Mouse (Mus musculus) megakaryocyte, embryonic 14.5 days (primary cell): Measurements from ENCODE around the gene Amz1.

ENCODE experiments used
- FLI1 ChIP-seq: IDR thresholded peaks from 2 replicates; pipeline ENCODE4 v1.6.1; 2012; ENCODE audit warnings: low read length, inconsistent platforms, mixed read lengths
- GATA1 ChIP-seq: IDR thresholded peaks from 3 replicates; pipeline ENCODE4 v1.6.1; 2012; ENCODE audit warnings: mixed read lengths, low read length, inconsistent platforms, borderline replicate concordance

DNA sequence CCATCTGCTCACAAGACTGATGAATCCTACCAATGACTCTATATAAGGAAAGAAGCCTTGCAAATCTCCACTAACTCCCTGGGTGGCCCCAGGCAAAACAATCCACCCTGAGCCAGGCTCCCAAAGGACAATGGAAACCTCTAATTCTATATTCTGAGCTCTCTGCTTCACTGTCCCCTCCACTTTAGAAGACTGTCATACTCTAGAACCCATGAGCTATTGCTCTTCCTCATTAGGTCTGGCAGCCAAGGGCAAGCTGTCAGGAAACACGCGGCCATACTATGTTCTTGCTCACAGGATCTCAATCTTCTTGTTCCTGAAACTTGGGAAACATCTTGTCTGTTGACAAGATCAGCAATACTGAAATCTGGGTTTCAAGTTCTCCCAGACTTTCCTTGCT lies 82.3 kb downstream of the Amz1 start:
- no peak for TF ChIP-seq GATA1
- TF ChIP-seq FLI1: no peak
